Mouse (Mus musculus) C2C12 (cell line): ENCODE measurements around the gene Acyp1. TPM values are rescaled to one million over a fixed set of nuclear protein-coding genes. Genes with fewer than 3 reads are reported as not detected.
"Not testable (repeated sequence)": the region's sequence is repeated elsewhere in the genome, so short reads cannot be mapped to it uniquely, and the experiment has no call there.

ENCODE experiments used
- H3K27me3 ChIP-seq: one replicate; pipeline ENCODE4 v1.6.1; 2011; ENCODE audit not compliant: control insufficient read depth, insufficient read depth, insufficient read length
- H3K36me3 ChIP-seq: one replicate; pipeline ENCODE4 v1.6.1; 2011; ENCODE audit not compliant: control insufficient read depth, insufficient read depth
- H3K4me3 ChIP-seq: one replicate; pipeline ENCODE4 v1.5.1; 2011; ENCODE audit warnings: mild to moderate bottlenecking, control low read depth; ENCODE audit not compliant: poor library complexity, insufficient read depth, severe bottlenecking
- H3K79me2 ChIP-seq: one replicate; pipeline ENCODE4 v1.6.1; 2011; ENCODE audit not compliant: control insufficient read depth, insufficient read depth
- H3K79me3 ChIP-seq: one replicate; pipeline ENCODE4 v1.6.1; 2011; ENCODE audit warnings: low read depth, control low read depth
- H3ac ChIP-seq: one replicate; pipeline ENCODE3; 2011; ENCODE audit warnings: low read depth; ENCODE audit not compliant: control insufficient read depth, insufficient read length
- CEBPB ChIP-seq: IDR thresholded peaks from one replicate; pipeline ENCODE4 v1.6.1; 2011; ENCODE audit warnings: low read depth, mild to moderate bottlenecking, control low read depth, moderate library complexity
- CTCF ChIP-seq: IDR thresholded peaks from one replicate; pipeline ENCODE4 v1.5.1; 2011; ENCODE audit not compliant: control insufficient read depth, insufficient read depth, insufficient read length
- FOSL1 ChIP-seq: IDR thresholded peaks from one replicate; pipeline ENCODE4 v1.8.0; 2011; ENCODE audit warnings: mild to moderate bottlenecking, low read length; ENCODE audit not compliant: poor library complexity, insufficient read depth, severe bottlenecking
- MAX ChIP-seq: IDR thresholded peaks from one replicate; pipeline ENCODE4 v1.6.1; 2011; ENCODE audit warnings: mild to moderate bottlenecking, control low read depth
- MYOD1 ChIP-seq: IDR thresholded peaks from one replicate; pipeline ENCODE4 v1.6.1; 2011; ENCODE audit warnings: low read depth; ENCODE audit not compliant: control insufficient read depth, insufficient read length
- MYOG ChIP-seq: IDR thresholded peaks from one replicate; pipeline ENCODE4 v1.6.1; 2011; ENCODE audit not compliant: control insufficient read depth, insufficient read length; ENCODE audit errors: extremely low read depth
- USF1 ChIP-seq: IDR thresholded peaks from one replicate; pipeline ENCODE4 v1.6.1; 2011; ENCODE audit warnings: low read depth, mild to moderate bottlenecking, control low read depth, moderate library complexity
- polyA plus RNA-seq: library from polyadenylated mRNA; unstranded; fragments of >200 nt; fragmentation: generic; extraction: Trizol; gene quantifications from one replicate; pipeline ENCODE4 v1.2.1, GENCODE M21; 2012; ENCODE audit warnings: missing spikeins

Gene Acyp1
- polyA plus RNA-seq, 1 experiment = 17.1 TPM

- Histone ChIP-seq H3K79me3 (no peaks in the 10 kb centered on the region), H3K27me3 (no peaks in the 10 kb centered on the region), H3ac (peak within 1 kb of the TSS; percentile 80), H3K79me2 (no peaks in the 10 kb centered on the region), H3K4me3 (peak within 1 kb of the TSS; percentile 51), H3K36me3 (no peaks in the 10 kb centered on the region)
- TF ChIP-seq FOSL1 (no peak), MYOG (no peak), CEBPB (no peak), USF1 (no peak), MAX (no peak), CTCF (no peak), MYOD1 (no peak)
These were observed 383 bp upstream of the Acyp1 start, which contains the start of gene Zc2hc1c for GRCm38 (mm10) chr12:85288486-85289156. Gene Zc2hc1c, plus strand, starts transcription at chr12:85288591.

DNA sequence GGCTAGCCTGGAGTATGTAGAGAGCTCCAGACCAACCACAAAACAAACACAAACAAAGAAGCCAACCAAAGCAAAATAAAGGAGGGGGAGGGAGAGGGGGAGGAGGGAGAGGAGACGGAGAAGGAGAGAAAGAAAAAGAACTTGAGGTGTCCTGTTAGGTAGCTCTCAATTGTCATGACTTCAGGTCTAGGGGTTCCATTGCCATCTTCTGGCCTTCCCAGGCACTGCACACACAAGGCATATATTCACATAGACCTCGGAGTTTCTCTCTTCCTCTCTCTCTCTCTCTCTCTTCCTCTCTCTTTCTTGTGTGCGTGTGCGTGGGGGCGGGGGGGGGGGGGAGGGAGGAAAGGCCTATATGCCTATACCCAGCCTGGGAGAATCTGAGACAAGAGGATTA lies 1.3 kb downstream of the Acyp1 start:
- no peak overlapping the region for H3K4me3 ChIP-seq

DNA sequence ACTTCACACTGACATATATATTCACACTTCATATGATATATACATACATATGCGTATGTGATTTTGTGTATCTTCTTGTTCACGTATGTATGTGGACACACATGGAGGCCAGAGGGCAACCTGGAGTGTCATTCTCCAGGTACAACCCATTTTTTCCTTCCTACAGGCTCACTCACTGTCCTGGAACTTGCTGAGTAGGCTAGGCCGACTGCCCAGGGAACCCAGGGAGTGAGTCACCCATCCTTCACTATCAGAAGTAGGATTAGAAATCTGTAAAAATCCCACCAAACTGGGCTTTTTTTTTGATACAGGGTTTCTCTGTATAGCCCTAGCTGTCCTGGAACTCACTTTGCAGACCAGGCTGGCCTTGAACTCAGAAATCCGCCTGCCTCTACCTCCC lies 3.2 kb downstream of the Acyp1 start:
- H3K36me3 ChIP-seq = no peaks in the 10 kb centered on the region
- no peaks in the 10 kb centered on the region for H3K79me2 ChIP-seq
- H3K79me3 ChIP-seq = no peaks in the 10 kb centered on the region
- H3ac ChIP-seq = no peak overlapping the region
- TF ChIP-seq FOSL1 (no peak), CEBPB (no peak), CTCF (no peak), MYOD1 (no peak), MAX (no peak), MYOG (no peak), USF1 (no peak)
- no peaks in the 10 kb centered on the region for H3K27me3 ChIP-seq
- H3K4me3 ChIP-seq = no peak overlapping the region

More for the DNA sequence above, 1.3 kb downstream of the Acyp1 start:
- Histone ChIP-seq H3K79me2 (no peaks in the 10 kb centered on the region), H3K36me3 (no peaks in the 10 kb centered on the region), H3K27me3 (no peaks in the 10 kb centered on the region), H3ac (no peak overlapping the region), H3K79me3 (no peaks in the 10 kb centered on the region)
- no peak for TF ChIP-seq CEBPB
- no peak for TF ChIP-seq MAX
- peak; percentile 11 for TF ChIP-seq CTCF

DNA sequence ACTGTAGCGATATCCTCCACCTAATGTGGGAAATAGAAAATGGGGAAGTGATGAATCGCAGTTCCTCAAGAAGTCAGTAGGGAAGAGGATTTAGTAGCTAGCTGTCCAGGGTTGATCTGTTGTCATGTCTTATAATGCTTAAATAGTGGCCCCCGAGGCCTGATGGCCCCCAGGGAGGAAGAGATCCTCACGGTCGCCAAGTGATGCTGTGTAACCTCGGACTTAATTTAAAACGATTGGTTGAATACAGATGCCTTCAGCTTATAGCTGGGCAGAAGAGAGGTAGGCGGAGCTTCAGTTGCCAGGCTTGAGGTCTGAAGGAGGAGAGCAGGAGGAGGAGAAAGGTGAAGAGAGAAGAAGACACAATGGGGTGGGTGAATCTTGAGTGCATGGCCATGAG lies 3.9 kb downstream of the Acyp1 start:
- H3K27me3 ChIP-seq = no peaks in the 10 kb centered on the region
- no peak overlapping the region for H3ac ChIP-seq
- no peaks in the 10 kb centered on the region for H3K36me3 ChIP-seq
- no peak for TF ChIP-seq MYOD1
- TF ChIP-seq CTCF = no peak
- TF ChIP-seq FOSL1 = no peak
- no peak for TF ChIP-seq CEBPB
- TF ChIP-seq MAX = no peak
- TF ChIP-seq MYOG = no peak
- no peak for TF ChIP-seq USF1
- no peak overlapping the region for H3K4me3 ChIP-seq
- peaks cover 6% of the 10 kb centered on the region for H3K79me2 ChIP-seq
- no peaks in the 10 kb centered on the region for H3K79me3 ChIP-seq

DNA sequence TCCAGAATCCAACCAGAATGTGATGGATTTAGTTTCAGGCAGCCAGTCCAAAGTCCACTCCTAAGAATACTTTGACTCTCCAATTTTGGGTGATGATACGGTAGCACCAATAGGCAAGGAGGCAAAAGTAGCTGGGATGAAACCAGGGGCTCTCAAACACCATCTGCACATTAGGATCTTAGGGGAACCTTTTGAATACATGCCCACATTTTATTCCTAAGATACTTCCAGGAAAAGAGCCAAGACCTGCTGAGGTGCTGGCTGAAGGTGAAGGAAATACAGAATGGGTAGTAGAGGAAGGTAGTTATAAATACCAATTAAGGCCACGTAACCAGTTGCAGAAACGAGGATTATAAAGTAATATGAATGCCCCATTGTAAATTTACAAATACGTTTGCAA lies 6.5 kb downstream of the Acyp1 start:
- not testable (repeated sequence) for H3ac ChIP-seq, H3K27me3 ChIP-seq, H3K79me3 ChIP-seq, H3K4me3 ChIP-seq, H3K79me2 ChIP-seq, H3K36me3 ChIP-seq

DNA sequence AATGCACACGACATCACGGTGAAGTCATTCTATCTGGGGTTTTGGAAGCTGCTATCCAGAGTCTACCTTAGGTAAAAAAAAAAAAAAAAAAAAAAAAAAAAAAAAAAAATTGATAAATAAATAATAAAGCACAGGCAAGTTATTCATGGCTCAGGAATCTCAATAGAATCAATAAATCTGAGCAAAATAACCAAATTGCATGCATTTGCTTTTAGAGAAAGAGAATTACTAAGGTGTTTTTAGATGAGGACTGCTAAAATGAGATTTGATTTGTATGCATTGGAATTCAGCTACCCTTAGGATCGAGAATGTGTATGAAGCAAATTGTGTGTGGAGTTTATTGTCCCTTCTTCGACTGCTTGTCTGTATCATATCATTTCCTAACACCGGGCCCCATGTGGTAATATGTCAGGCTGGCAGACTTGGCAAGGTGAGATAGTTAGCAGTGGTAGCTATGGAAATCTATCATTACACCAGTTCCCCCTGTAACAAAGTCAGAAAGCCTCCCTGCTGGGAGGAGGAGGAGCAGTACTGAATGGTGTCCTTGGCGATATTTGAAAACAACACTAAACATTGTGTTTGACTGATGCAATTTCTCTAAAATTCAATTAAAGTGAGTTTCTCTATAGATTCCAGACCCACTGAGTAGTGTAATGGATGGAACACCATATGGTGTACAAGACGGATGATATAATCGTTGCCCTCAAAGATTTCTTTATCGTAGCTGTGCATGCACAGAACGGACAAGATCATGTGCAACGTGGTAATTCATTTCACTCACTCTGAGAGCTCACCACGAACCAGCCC lies 7.2 kb downstream of the Acyp1 start:
- Histone ChIP-seq H3K4me3 (no peak overlapping the region), H3K79me3 (no peaks in the 10 kb centered on the region), H3K36me3 (no peaks in the 10 kb centered on the region), H3K27me3 (no peaks in the 10 kb centered on the region), H3ac (no peak overlapping the region), H3K79me2 (peaks cover 6% of the 10 kb centered on the region)
- no peak for TF ChIP-seq USF1
- TF ChIP-seq MYOG = no peak
- no peak for TF ChIP-seq MYOD1
- no peak for TF ChIP-seq FOSL1
- no peak for TF ChIP-seq MAX
- no peak for TF ChIP-seq CEBPB
- no peak for TF ChIP-seq CTCF
